Mouse (Mus musculus): ENCODE measurements at regions not wholly inside any gene's neighbourhood (a gene's known extent, or its start where the extent isn't known, plus 50 kb on each side); places are given as distances from the start of the nearest gene placed in this dataset.

DNA sequence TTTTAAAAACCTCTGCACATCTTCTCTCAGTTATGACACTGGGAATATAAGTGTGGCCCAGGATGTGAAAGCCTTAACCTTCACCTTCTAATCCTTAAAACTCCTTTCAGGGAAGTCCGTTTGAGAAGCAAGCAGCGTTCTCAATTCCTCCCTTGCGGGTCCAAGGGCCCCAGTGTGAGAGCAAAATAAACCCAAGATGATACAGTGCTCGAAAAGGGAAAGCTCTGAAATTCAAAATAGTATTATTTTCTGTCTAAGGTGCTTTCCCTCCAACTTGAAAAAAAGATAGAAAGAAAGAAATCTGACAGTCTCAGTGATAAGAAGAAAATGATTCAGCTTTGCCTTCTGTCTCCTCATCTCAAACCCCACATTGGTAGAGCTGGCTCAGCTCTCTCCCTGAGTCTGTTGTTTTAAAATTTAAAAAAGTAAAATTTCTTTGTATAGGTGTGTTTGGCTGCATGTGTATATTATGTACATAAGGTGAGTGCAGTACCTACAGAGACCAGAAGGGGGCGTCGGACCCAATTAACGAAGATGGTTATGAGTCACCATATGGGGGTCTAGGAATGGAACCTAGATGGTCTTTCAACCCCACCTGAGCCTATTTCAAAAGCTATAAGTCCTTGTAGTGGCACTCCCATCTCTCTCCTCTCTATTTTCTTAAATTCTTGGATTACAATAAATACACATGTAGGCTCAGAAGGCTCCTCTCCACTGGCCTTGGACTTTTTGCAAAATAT is 222.3 kb upstream of the Spdye4c start:
- DNase-seq (ENCODE audit: low spot score in 2 of 2) = no peak

- no peak for DNase-seq (ENCODE audit: low spot score in 2 of 2)
Measured at GRCm38 (mm10) chr2:128370821-128371220, 220.2 kb upstream of the Spdye4c start.

GRCm38 (mm10) chr2:128372204-128372603 is 218.8 kb upstream of the Spdye4c start:
- no peak for DNase-seq (ENCODE audit: low spot score in 2 of 2)

- DNase-seq (ENCODE audit: low spot score in 2 of 2) = no peak
Measured at GRCm38 (mm10) chr2:128373363-128374252, 217.4 kb upstream of the Spdye4c start.

DNA sequence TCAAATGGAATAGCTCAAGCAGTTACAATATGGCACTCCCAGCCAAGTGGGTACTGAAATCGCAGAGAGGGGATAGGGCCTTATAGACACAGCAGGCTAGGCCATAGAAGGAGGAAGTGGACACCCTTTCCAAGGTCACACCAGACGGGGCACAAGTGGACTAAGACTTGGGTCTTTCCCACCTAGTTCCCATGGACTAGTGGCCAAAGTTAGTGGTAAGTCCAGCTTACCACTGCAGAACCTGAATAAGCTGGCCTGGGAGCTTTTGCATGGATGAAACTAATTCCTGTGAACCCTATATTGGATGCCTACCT is 216.8 kb upstream of the Spdye4c start:
- DNase-seq (ENCODE audit: low spot score in 2 of 2) = no peak

- DNase-seq (ENCODE audit: low spot score in 2 of 2) = no peak
Measured at GRCm38 (mm10) chr2:128374926-128375325, 216.1 kb upstream of the Spdye4c start.

DNA sequence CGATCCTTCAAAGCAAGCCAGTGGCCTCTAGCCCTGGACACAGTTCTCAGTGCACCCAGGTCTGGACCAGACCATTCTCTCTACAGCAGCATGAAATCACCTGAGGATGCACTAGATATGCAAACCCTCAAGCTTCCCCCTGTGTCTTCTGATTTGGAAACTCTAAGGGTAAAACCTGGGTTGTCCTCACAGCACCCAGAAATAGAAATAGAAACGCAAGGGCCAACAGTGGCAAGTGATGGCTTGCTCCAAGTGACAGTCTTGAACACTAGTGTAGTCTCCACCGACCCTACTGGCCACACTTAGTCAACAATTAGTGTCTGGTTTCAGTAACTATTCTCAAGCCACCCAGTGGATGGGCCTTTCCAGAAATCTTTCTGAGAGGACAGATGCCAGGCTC is 215.2 kb upstream of the Spdye4c start:
- DNase-seq (ENCODE audit: low spot score in 2 of 2) = no peak

GRCm38 (mm10) chr2:128377176-128377575 is 213.8 kb upstream of the Spdye4c start:
- no peak for DNase-seq (ENCODE audit: low spot score in 2 of 2)

DNA sequence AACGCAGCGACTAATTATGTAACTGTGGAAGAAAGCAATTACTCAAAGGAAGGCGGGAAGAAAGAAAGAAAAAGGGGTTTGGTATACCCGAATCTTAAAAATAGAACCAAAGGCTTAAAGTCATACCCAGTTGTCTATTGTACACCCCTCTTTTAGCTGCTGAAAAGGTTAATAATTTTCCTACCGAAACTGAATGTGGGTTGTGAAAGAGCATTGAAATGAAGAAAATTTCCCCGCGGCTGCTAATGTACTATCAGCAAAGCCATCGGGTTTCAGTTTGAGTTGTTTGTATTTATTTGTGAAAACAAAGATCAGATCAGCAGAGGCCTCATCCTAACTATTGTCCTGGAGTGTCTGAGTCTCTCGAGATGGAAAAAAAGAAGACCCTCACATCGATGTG is 213.3 kb upstream of the Spdye4c start:
- DNase-seq (ENCODE audit: low spot score in 2 of 2) = no peak

- DNase-seq (ENCODE audit: low spot score in 2 of 2) = no peak
Measured at GRCm38 (mm10) chr2:128378456-128378855, 212.6 kb upstream of the Spdye4c start.

DNA sequence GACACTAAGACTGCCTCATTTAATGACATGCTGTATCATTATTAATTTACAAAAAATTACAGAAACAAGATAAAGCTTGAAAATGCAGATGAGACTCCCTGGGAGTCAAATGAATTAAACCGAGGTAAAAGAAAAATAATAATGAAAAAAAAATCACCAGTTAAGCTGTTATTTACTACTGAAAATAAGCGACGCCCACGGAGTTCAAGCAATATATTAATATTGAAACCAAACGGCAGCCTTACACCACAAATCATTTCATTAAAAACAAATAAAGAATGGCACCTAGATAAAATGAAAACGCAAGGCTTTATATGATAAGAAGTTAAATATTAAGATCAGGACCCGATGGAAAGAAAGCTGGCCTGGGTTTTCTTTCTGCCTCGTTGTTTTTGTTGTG is 211.9 kb upstream of the Spdye4c start:
- no peak for DNase-seq (ENCODE audit: low spot score in 2 of 2)

DNA sequence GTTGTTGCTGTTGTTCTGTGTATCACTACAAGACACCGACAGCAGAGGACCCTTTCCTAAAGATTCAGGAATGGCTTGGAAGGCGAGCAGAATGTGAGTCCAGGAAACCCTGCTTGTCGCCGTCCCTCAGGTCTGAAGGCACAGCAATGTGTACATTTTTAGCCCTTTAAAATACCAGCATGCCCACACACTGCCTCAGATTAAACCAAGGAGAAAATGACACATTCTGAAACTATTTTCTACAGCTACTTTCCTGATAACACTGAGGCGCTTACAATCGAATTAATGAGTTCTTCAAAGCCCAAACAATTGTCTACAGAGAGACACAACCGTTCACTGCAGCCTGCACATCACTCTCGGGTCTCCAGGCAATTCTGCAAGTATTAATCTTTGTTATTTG is 211.5 kb upstream of the Spdye4c start:
- DNase-seq (ENCODE audit: low spot score in 2 of 2) = no peak

GRCm38 (mm10) chr2:128380581-128380980 is 210.4 kb upstream of the Spdye4c start:
- DNase-seq (ENCODE audit: low spot score in 2 of 2) = no peak

GRCm38 (mm10) chr2:128381684-128382205 is 209.3 kb upstream of the Spdye4c start:
- DNase-seq (ENCODE audit: low spot score in 2 of 2) = no peak

GRCm38 (mm10) chr2:128382473-128382872 is 208.5 kb upstream of the Spdye4c start:
- DNase-seq (ENCODE audit: low spot score in 2 of 2) = no peak

GRCm38 (mm10) chr2:128384612-128385011 is 206.4 kb upstream of the Spdye4c start:
- no peak for DNase-seq (ENCODE audit: low spot score in 2 of 2)

- no peak for DNase-seq (ENCODE audit: low spot score in 2 of 2)
Measured at GRCm38 (mm10) chr2:128386846-128387621, 204.0 kb upstream of the Spdye4c start.

DNA sequence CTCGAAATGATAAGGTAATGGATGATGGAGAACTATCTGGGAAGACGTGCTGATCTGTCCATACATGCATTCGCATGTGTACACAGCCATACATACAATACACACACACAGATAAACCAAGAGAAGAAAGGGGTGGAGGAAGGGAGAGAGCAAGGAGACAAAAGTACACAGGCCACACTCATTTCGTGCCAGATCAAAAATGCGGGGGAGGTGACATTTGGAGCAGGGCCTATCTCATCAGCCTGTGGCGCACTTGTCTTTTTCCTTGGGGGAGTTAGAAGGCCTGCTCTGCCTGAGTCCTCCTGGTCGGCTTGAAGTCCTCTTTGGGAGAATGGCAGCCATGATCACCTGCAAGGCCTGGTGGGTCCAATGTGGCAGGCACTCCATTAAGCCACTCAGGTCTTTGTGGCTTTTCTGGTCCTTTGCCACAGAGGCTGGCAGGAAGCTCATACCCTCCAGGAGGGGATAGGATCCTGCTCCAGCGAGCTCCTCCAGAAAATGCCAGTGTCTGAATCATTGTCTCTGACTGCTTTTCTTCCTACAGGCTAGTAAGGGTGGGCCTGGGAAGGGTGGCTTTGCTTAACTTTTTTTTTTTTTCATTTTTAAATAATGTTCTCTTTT is 203.0 kb upstream of the Spdye4c start:
- DNase-seq (ENCODE audit: low spot score in 2 of 2) = no peak

GRCm38 (mm10) chr2:128388883-128389470 is 202.0 kb upstream of the Spdye4c start:
- DNase-seq (ENCODE audit: low spot score in 2 of 2) = no peak

DNA sequence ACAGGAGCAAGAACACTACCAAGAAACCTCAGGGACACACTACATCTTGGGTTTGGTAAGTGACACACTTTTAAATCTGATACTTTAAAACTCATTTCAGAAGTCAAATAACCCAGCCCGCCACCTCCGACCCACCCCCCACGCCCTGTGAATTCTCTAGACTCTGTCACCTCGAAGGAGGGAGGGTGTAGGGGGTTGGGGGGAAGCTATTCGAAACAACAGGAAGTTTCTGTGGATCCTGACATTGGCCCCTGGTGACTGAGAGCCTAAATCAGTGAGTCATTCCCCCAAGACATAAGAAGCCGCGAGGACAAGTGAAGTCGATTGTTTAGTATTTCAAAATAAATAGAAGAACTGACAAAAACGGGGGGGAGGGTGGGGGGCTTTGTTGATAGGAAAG is 198.7 kb upstream of the Spdye4c start:
- DNase-seq (ENCODE audit: low spot score in 2 of 2) = no peak

DNA sequence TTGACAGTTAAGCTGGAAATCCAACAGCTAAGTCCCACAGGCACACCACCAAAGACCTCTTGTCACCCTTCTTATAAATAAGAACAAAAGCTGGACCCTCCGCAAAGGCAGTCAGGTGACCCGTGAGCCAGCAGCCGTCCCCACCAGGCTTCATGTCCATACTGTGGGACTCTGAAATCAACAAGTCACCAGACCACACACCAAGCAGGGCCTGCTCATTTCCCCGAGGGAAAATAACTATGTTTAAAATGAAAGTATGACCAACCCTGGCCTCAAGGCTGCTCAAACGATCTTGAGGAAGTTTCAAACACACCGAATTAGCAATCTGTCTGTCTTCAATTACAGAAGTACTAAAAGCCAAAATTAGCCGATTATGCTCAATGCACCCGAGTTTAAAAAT is 197.6 kb upstream of the Spdye4c start:
- DNase-seq (ENCODE audit: low spot score in 2 of 2) = no peak
